Mouse (Mus musculus) spleen, adult 12 weeks (tissue): ENCODE results near the gene Atp2c2.

Experiments
- DNase-seq: peaks from one replicate; pipeline ENCODE4 v3.0.0; 2022; ENCODE audit warnings: low spot score

Gene Atp2c2

DNA sequence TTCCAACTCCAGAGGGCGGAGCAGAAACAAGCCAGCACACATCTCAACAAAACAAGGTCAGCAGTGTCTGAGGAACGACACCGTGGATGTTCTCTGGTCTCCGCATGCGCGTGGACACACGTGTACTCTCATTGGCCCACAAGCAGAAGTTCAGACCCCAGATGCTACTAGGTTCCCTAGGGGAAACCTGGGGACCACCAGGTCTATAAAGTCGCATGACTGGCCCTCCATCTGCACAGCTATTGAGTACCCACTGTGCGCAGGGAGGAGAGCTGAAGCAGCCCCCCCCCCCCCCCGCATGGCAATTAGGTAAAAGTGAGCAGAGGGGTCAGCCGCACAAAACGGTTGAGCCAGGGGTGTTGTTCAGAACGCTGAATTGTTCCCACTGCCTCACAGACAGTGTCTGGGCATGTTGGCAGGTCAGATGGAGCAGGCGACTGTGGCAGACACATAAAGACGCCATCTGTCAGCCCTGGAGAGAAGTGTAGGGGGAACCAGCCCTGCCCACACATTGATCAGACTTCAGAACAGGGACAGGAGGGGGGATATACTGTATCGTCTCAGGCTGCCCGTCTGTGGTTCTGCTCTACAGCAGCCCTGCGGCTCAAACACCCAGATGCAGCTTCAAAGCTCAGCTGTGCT, 86.1 kb downstream of the Atp2c2 start:
- no peak for DNase-seq

- DNase-seq = no peak
Observed at GRCm38 (mm10) chr8:119786871-119787270, 87.1 kb downstream of the Atp2c2 start.

- DNase-seq = no peak
Observed at GRCm38 (mm10) chr8:119787341-119787740, 87.5 kb downstream of the Atp2c2 start.

- DNase-seq = no peak
Observed at GRCm38 (mm10) chr8:119788607-119789381, 89.0 kb downstream of the Atp2c2 start.

DNA sequence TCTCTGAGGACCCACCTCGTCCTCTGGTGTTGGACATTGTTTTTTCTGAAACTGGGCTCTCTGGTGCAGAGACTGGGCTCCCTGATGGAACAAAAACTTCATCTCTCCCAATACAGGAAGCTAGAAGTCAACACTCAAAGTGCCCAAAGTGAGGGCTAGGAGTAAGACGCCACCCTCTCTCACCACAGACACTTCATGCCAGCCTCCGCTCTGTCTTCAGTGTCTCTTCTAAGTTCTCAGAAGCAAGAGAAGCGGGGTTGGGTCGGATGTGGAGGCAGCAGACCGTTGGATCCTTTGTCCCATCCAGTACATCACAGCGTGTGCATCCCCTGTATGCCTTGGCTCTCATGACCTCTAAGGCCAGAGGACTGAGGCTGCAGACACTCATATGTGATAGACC, 89.8 kb downstream of the Atp2c2 start:
- DNase-seq = no peak

DNA sequence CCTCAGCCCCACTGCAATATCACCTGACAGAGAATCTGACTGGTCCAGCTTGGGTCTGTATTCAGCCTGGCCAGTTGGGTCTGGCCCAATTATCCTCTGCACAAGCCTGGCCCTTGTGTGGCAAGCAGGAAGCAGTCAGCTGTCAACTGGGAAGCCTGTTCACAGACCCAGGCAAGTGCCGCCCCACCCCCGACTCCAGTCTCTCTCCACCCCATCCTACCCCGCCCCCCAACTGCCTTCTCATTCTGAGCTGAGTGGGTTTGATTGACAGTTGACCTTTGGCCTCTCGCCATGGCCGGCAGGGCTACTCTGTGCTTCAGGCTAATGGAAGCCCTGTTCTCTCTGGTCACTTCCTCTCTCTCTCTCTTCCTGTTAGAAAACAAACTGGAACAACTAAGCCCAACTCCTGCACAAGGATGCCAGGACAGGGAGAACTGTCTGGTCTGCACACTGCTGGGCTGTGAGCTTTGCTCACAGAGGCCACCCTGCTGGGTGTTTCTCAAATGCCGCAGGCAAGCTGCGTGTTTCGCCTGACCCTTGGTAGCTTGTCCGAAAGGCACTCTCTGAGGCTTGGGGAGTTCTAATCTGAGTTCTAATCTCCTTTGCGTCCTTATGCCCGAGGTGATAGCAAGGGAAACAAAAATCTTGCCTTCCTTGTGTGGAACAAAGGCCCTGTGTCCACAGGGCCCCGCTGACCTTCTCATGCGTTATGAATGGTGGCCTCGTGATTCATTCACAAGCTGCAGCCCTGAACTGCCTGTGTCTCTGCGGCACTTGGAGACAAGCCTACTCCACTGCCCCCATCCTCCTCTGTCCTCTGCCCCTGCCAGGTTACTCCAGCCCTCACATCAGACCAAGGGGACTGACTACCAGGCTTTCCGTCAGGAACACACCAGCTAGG, 92.2 kb downstream of the Atp2c2 start:
- DNase-seq = no peak

DNA sequence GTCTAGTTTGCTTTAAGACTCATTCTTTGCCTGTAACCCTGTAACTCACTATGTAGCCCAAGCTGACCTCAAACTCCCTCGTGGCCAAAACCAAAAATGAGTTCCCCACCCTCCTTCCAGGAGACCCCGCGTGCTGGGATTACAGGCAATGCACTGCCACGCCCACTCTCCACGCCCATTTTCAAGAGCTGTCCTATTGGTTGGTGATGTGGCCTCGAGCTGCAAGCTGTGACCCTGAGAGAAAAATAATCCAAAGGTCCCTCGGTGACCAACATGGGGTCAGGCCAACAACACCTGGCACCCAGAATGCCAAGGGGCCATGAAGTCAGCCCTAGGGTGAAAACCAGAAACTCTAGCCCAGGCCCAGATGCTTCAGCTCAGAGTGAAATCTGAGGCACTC, 94.9 kb downstream of the Atp2c2 start:
- no peak for DNase-seq

GRCm38 (mm10) chr8:119795651-119796050, 95.8 kb downstream of the Atp2c2 start:
- no peak for DNase-seq

GRCm38 (mm10) chr8:119798170-119798964, 98.6 kb downstream of the Atp2c2 start:
- peak; percentile 47 for DNase-seq

DNA sequence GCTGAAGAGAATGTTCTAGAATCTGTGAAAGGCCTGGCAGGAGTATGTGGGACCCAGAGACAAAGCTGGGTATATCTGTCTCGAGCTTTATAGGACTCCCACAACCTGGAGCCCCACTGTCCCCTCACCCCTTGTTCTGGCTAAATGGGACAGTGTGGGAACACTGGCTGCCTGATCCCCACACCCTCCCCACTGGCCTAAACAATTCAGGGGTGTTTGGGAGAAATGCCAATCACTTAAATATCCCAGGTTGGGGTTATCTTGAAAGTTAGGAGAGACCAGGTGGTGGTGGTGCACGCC, 99.1 kb downstream of the Atp2c2 start:
- no peak for DNase-seq

DNA sequence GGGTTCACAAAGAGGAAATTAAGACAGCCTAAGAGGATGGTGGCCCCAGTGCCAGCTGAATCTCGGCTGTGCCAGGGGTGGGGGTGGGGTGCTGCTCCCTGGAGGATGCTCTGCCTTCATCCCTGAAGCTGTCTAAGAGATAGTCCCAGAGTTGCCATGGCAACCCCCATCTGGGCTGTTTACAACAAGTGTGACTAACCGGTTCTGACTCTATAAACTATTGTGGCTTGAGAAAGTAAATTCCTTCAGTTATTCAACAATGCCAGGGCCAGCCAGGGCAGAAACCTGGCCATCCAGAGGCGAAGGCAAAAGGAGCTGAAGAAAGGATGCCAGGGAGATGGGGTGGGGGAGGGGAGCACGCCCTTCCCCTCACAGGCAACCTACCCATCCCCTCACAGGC, 101.4 kb downstream of the Atp2c2 start:
- DNase-seq = no peak

DNA sequence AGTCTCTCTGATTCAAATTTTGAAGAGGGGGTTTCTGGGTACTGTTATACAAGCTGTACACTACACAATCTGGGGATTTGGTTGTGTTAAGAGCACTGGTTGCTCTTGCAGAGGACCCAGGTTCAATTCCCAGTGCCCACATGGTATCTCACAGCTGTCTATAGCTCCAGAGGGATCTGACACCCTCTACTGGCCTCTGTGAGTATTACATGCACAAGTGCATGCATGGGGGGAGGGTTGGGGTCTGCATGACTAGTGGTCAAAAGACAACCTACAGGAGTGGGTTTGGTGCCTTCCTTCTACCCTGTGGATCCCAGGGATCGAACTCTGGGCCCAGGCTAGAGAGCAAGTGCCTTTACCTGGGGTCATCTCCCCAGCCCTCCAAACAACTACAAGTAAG, 102.8 kb downstream of the Atp2c2 start:
- no peak for DNase-seq

DNA sequence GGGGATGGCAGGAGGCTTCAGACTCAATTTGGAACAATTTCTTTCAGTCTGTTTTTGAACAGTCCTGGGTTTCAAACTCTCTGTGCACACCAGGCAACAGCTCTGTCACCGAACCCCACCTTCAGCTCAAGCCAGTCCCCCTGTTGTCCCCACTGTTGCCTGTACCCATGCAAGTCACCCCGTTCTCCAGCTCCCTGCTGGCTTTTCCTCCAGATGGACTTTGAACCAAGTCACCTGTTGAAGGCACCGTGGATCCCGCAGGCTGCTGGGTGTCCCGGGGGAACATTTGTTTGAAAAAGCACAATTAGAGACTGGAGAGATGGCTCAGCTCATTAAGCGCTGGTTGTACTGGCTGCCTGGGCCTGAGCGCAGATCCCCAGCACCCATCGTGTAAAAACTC, 105.5 kb downstream of the Atp2c2 start:
- no peak for DNase-seq

DNA sequence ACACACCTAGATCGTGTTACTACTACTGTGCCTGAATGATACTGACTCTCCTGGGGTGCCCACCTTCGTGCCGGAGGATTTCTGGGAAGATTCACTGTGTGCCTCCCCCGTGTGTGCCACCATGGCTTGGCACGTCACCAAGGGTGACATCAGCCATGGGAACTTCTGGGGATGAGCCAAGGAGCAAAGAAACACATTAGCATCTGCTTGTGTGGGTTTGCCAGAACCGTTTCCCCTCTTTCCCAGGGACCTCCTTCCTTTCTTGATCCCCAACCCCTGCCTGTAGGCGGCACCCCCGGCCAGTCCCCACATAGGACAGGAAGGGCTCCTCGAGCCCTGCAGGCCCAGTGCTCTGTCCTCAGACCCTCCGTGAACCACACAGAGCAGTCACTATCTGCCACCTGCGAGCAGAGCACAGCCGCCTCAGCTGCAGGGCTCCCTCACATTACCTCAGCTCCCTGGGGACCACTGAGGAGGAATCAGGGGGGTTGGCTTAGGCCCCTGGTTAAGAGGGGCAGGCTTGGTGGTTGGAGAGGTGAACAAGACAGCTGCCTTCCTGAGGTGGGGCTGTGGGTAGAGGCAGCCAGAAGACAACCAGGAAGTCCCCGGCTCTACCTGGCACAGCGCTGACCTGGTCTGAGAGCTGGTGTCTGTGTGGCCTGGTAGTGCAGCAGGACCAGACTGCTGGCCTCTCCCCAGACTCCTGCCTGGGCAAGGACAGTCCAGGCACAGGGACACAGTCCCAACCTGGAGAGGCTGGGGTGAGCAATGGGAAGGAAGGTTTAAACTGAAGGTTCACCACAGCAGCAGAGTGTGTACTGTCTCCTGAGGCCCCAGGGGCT, 106.8 kb downstream of the Atp2c2 start:
- DNase-seq = peak; percentile 32
